Mouse (Mus musculus): ENCODE results near the gene Kdm4a. TPM values are rescaled to one million over a fixed set of nuclear protein-coding genes. Genes with fewer than 3 reads are reported as not detected.
A peak's percentile ranks its signal among the peaks of the same experiment; 100 is the strongest.

The Kdm4a gene
- polyA plus RNA-seq, 1 experiment from 2014 or later, result 60.7 TPM

- 96% methylated on average over 7 of the region's 7 CpGs for WGBS
- H3K4me1 ChIP-seq, result no peaks in the 10 kb centered on the region
- no peak for ATAC-seq (ENCODE audit: low FRiP score)
- no peak overlapping the region for H3K4me3 ChIP-seq
- H3K36me3 ChIP-seq, result peaks cover 96% of the 10 kb centered on the region
- H3K27ac ChIP-seq, result no peak overlapping the region
- H3K27me3 ChIP-seq, result no peaks in the 10 kb centered on the region
- no peak overlapping the region for H3K9ac ChIP-seq
- H3K9me3 ChIP-seq (replicated peaks), result no peaks in the 10 kb centered on the region
- H3K4me2 ChIP-seq (replicated peaks), result no peak overlapping the region
Observed at GRCm38 (mm10) chr4:118150804-118151203, 29.0 kb downstream of the Kdm4a start.

- 89% methylated on average over 14 of the region's 14 CpGs for WGBS
- Histone ChIP-seq H3K9ac (no peak overlapping the region), H3K4me2 (replicated peaks) (no peak overlapping the region), H3K36me3 (peaks cover 96% of the 10 kb centered on the region), H3K4me3 (no peak overlapping the region), H3K27me3 (no peaks in the 10 kb centered on the region), H3K27ac (no peak overlapping the region), H3K9me3 (replicated peaks) (no peaks in the 10 kb centered on the region), H3K4me1 (no peaks in the 10 kb centered on the region)
- no peak for ATAC-seq (ENCODE audit: low FRiP score)
Observed at GRCm38 (mm10) chr4:118149956-118150680, 29.7 kb downstream of the Kdm4a start.

- no peak overlapping the region for H3K4me3 ChIP-seq
- H3K9me3 ChIP-seq (replicated peaks), result no peaks in the 10 kb centered on the region
- no peaks in the 10 kb centered on the region for H3K4me1 ChIP-seq
- no peaks in the 10 kb centered on the region for H3K27me3 ChIP-seq
- ATAC-seq (ENCODE audit: low FRiP score), result no peak
- WGBS, result 87% methylated on average over 10 of the region's 10 CpGs
- no peak overlapping the region for H3K4me2 ChIP-seq (replicated peaks)
- H3K9ac ChIP-seq, result no peak overlapping the region
- peaks cover 96% of the 10 kb centered on the region for H3K36me3 ChIP-seq
- H3K27ac ChIP-seq, result no peak overlapping the region
Observed at GRCm38 (mm10) chr4:118149055-118149576, 30.7 kb downstream of the Kdm4a start.

GRCm38 (mm10) chr4:118148317-118148687 is 31.5 kb downstream of the Kdm4a start:
- Histone ChIP-seq H3K9me3 (replicated peaks) (no peaks in the 10 kb centered on the region), H3K36me3 (peaks cover 97% of the 10 kb centered on the region), H3K27ac (no peak overlapping the region), H3K4me1 (no peaks in the 10 kb centered on the region), H3K9ac (no peak overlapping the region), H3K4me3 (no peak overlapping the region), H3K4me2 (replicated peaks) (no peak overlapping the region), H3K27me3 (no peaks in the 10 kb centered on the region)
- WGBS, result 92% methylated on average over 10 of the region's 10 CpGs
- ATAC-seq (ENCODE audit: low FRiP score), result no peak

GRCm38 (mm10) chr4:118147547-118148316 is 32.1 kb downstream of the Kdm4a start:
- no peak overlapping the region for H3K4me3 ChIP-seq
- WGBS, result 93% methylated on average over 19 of the region's 19 CpGs
- no peaks in the 10 kb centered on the region for H3K27me3 ChIP-seq
- H3K4me1 ChIP-seq, result no peaks in the 10 kb centered on the region
- H3K36me3 ChIP-seq, result peaks cover 97% of the 10 kb centered on the region
- H3K9me3 ChIP-seq (replicated peaks), result no peaks in the 10 kb centered on the region
- no peak overlapping the region for H3K4me2 ChIP-seq (replicated peaks)
- ATAC-seq (ENCODE audit: low FRiP score), result no peak
- H3K9ac ChIP-seq, result no peak overlapping the region
- no peak overlapping the region for H3K27ac ChIP-seq

GRCm38 (mm10) chr4:118147090-118147489 is 32.8 kb downstream of the Kdm4a start:
- 0 out of 2 replicates have a peak, but pooled peaks have one; percentile 40 for ATAC-seq (ENCODE audit: low FRiP score)
- WGBS, result 92% methylated on average over 10 of the region's 10 CpGs
- no peaks in the 10 kb centered on the region for H3K4me1 ChIP-seq

GRCm38 (mm10) chr4:118144324-118144723 is 35.5 kb downstream of the Kdm4a start:
- 89% methylated on average over 9 of the region's 9 CpGs for WGBS
- H3K27ac ChIP-seq, result no peak overlapping the region
- H3K4me3 ChIP-seq, result no peak overlapping the region
- no peak overlapping the region for H3K4me2 ChIP-seq (replicated peaks)
- H3K36me3 ChIP-seq, result peaks cover 97% of the 10 kb centered on the region
- no peaks in the 10 kb centered on the region for H3K27me3 ChIP-seq
- no peak overlapping the region for H3K9ac ChIP-seq
- no peaks in the 10 kb centered on the region for H3K4me1 ChIP-seq
- ATAC-seq (ENCODE audit: low FRiP score), result no peak
- H3K9me3 ChIP-seq (replicated peaks), result no peaks in the 10 kb centered on the region

More at GRCm38 (mm10) chr4:118147090-118147489, 32.8 kb downstream of the Kdm4a start:
- H3K36me3 ChIP-seq, result peaks cover 97% of the 10 kb centered on the region
- no peak overlapping the region for H3K4me3 ChIP-seq
- H3K9ac ChIP-seq, result no peak overlapping the region
- no peak overlapping the region for H3K27ac ChIP-seq
- no peak overlapping the region for H3K4me2 ChIP-seq (replicated peaks)
- no peaks in the 10 kb centered on the region for H3K27me3 ChIP-seq
- H3K9me3 ChIP-seq (replicated peaks), result no peaks in the 10 kb centered on the region

- ATAC-seq (ENCODE audit: low FRiP score), result no peak
- no peak overlapping the region for H3K4me3 ChIP-seq
- H3K27ac ChIP-seq, result no peak overlapping the region
- H3K9me3 ChIP-seq (replicated peaks), result no peaks in the 10 kb centered on the region
- no peak overlapping the region for H3K4me2 ChIP-seq (replicated peaks)
- WGBS, result 92% methylated on average over 7 of the region's 7 CpGs
- H3K27me3 ChIP-seq, result no peaks in the 10 kb centered on the region
- H3K9ac ChIP-seq, result no peak overlapping the region
- H3K36me3 ChIP-seq, result peaks cover 97% of the 10 kb centered on the region
- H3K4me1 ChIP-seq, result no peaks in the 10 kb centered on the region
Observed at GRCm38 (mm10) chr4:118143679-118144078, 36.2 kb downstream of the Kdm4a start.

GRCm38 (mm10) chr4:118141511-118141910 is 38.3 kb downstream of the Kdm4a start:
- peaks cover 97% of the 10 kb centered on the region for H3K36me3 ChIP-seq
- no peak overlapping the region for H3K4me2 ChIP-seq (replicated peaks)
- H3K9me3 ChIP-seq (replicated peaks), result no peaks in the 10 kb centered on the region
- WGBS, result 92% methylated on average over 5 of the region's 5 CpGs
- H3K27ac ChIP-seq, result no peak overlapping the region
- H3K27me3 ChIP-seq, result no peaks in the 10 kb centered on the region
- no peak overlapping the region for H3K4me3 ChIP-seq
- ATAC-seq (ENCODE audit: low FRiP score), result no peak
- no peak overlapping the region for H3K9ac ChIP-seq
- H3K4me1 ChIP-seq, result no peaks in the 10 kb centered on the region

- 91% methylated on average over 5 of the region's 5 CpGs for WGBS
- Histone ChIP-seq H3K4me3 (no peak overlapping the region), H3K36me3 (peaks cover 76% of the 10 kb centered on the region), H3K4me1 (peaks cover 2% of the 10 kb centered on the region), H3K9ac (no peak overlapping the region), H3K27ac (no peak overlapping the region), H3K4me2 (replicated peaks) (no peak overlapping the region), H3K27me3 (no peaks in the 10 kb centered on the region), H3K9me3 (replicated peaks) (no peaks in the 10 kb centered on the region)
- ATAC-seq (ENCODE audit: low FRiP score), result no peak
Observed at GRCm38 (mm10) chr4:118138891-118139290, 41.0 kb downstream of the Kdm4a start.

- Histone ChIP-seq H3K4me1 (peaks cover 13% of the 10 kb centered on the region), H3K4me3 (no peak overlapping the region), H3K36me3 (peaks cover 66% of the 10 kb centered on the region), H3K27me3 (no peaks in the 10 kb centered on the region), H3K27ac (no peak overlapping the region), H3K9ac (no peak overlapping the region), H3K4me2 (replicated peaks) (no peak overlapping the region), H3K9me3 (replicated peaks) (no peaks in the 10 kb centered on the region)
- no peak for ATAC-seq (ENCODE audit: low FRiP score)
- 84% methylated on average over 16 of the region's 16 CpGs for WGBS
Observed at GRCm38 (mm10) chr4:118137857-118138256, 42.0 kb downstream of the Kdm4a start.

GRCm38 (mm10) chr4:118137311-118137710 is 42.5 kb downstream of the Kdm4a start:
- no peak overlapping the region for H3K9ac ChIP-seq
- 93% methylated on average over 10 of the region's 10 CpGs for WGBS
- H3K4me1 ChIP-seq, result peaks cover 15% of the 10 kb centered on the region
- no peaks in the 10 kb centered on the region for H3K9me3 ChIP-seq (replicated peaks)
- no peak overlapping the region for H3K4me3 ChIP-seq
- H3K27ac ChIP-seq, result no peak overlapping the region
- H3K36me3 ChIP-seq, result peaks cover 60% of the 10 kb centered on the region
- no peaks in the 10 kb centered on the region for H3K27me3 ChIP-seq
- no peak overlapping the region for H3K4me2 ChIP-seq (replicated peaks)
- no peak for ATAC-seq (ENCODE audit: low FRiP score)

Measured in hindbrain, embryonic 12.5 days (tissue).